Mouse (Mus musculus): ENCODE data around the gene Pacrg.

GRCm38 (mm10) chr17:10874208-10875187 lies 34.4 kb upstream of the Pacrg start:
- TF ChIP-seq CTCF (IDR thresholded peaks at IDR 0.05; ENCODE audit: low read depth, low read length): no peak
- no peak for TF ChIP-seq POLR2A (IDR thresholded peaks at IDR 0.05; ENCODE audit: extremely low read depth, insufficient read depth, low read length)

Data from liver, adult 2 months (tissue).